Mouse (Mus musculus) embryo, embryonic 11 days (tissue): ENCODE measurements at regions not wholly inside any gene's neighbourhood (a gene's known extent, or its start where the extent isn't known, plus 50 kb on each side); places are given as distances from the start of the nearest gene placed in this dataset.

Experiments used
- DNase-seq: peaks from one replicate; pipeline ENCODE4 v3.0.0-alpha.2; 2015

DNA sequence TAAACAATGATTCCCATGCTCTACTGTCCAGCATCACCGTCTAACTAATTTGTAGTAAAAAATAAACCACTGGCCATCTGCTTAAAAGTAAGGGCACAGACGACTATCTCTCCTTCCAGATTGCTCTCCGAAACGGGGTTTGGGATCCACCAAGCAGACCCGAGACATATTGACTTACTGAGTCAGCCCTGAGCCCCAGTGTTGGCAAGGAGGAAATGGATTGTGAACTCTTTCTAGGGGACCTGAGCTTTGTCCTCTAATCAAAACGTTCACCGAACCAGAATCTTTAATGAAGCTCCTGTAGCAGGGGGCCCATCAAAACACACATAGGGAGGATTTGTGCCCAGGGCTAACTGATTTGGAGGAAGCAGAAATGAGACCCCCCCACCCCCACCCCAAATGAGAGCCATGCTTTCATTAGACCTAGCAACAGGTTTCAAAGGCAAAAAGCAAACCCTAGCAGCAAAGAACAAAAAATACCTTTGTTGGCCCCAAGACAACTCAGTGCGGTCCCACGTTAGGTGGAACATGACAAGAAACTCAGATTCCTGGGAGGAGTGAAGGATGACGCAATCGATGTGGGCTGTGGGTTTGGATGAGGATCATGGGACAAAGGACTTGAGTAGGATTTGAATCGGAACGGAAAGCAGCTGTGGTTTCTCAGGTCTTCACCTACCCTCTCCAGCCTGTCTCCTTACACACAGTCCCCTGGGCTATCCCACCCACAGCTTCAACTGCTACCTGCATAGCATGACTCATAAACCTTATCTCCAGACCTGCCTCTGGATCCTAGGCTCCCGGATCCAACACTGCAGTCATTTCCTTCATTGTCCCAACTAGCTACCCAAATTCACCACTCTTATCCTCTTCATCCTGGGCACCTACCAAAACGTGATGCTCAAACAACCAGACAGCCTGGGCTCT lies 62.2 kb upstream of the Rreb1 start:
- DNase-seq, result no peak

DNA sequence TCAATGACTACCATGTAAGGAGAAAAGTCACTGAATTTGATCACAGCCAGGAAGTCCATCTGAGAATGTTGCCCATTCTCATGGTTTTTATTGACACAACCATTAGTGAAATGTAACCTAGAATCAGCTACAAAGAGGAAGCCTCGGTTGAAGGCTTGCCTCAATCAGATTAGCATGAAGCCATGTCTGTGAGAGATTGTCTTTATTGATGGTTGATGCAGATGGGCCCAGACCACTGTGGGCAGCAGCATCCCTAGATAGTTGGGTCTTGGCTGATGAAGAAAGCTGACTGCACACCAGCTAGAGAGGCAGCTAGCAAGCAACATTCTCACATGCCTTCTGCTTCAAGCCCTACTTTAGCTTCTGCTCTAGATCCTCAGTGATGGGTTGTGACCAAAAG lies 60.4 kb upstream of the Rreb1 start:
- DNase-seq, result no peak

DNA sequence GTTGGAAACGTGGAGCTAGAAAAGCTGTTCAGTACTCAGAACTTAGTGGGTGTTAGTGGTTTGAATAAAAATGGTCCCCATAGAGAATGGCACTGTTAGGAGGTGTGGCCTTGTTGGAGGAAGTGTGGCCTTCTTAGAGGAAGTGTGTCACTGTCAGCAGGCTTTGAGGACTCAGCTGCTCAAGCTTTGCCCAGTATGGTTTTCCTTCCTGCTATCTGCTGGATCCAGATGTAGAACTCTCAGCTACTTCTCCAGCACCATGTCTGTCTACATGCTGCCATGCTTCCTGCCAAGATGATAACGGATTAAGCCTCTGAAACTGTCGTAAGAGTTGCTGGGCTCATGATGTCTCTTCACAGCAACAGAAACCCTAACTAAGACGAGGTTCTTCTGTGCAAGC lies 59.8 kb upstream of the Rreb1 start:
- DNase-seq, result no peak
